Mouse (Mus musculus) myocyte (in vitro differentiated cells): ENCODE measurements at regions not wholly inside any gene's neighbourhood (a gene's known extent, or its start where the extent isn't known, plus 50 kb on each side); places are given as distances from the start of the nearest gene placed in this dataset.

Source experiments
- H3K27me3 ChIP-seq: one replicate; pipeline ENCODE4 v1.6.1; 2011; ENCODE audit not compliant: control insufficient read depth, insufficient read depth, insufficient read length
- H3K36me3 ChIP-seq: one replicate; pipeline ENCODE4 v1.6.1; 2011; ENCODE audit not compliant: control insufficient read depth, insufficient read depth
- H3K4me2 ChIP-seq: one replicate; pipeline ENCODE4 v1.6.1; 2011; ENCODE audit warnings: low read depth, control low read depth
- H3K4me3 ChIP-seq: one replicate; pipeline ENCODE4 v1.5.1; 2011; ENCODE audit warnings: mild to moderate bottlenecking, control low read depth, moderate library complexity
- H3K79me2 ChIP-seq: one replicate; pipeline ENCODE4 v1.6.1; 2011; ENCODE audit not compliant: control insufficient read depth, insufficient read depth
- H3ac ChIP-seq: one replicate; pipeline ENCODE4 v1.6.1; 2011; ENCODE audit not compliant: control insufficient read depth, insufficient read length
- CEBPB ChIP-seq: IDR thresholded peaks from 2 replicates; pipeline ENCODE4 v1.6.1; 2011; ENCODE audit warnings: mild to moderate bottlenecking, moderate library complexity; ENCODE audit not compliant: poor library complexity, insufficient read depth, severe bottlenecking
- E2F4 ChIP-seq: IDR thresholded peaks from one replicate; pipeline ENCODE4 v1.6.1; 2011; ENCODE audit warnings: mild to moderate bottlenecking, control low read depth, moderate library complexity; ENCODE audit not compliant: insufficient read depth
- MAX ChIP-seq: IDR thresholded peaks from one replicate; pipeline ENCODE4 v1.6.1; 2011; ENCODE audit warnings: low read depth, mild to moderate bottlenecking, control low read depth
- MYOD1 ChIP-seq, 3 experiments: IDR thresholded peaks; one replicate each; pipeline ENCODE4 v1.6.1; 2011; ENCODE audit warnings: control low read depth in 2 of 3, low read depth in 2 of 3, mild to moderate bottlenecking in 2 of 3, moderate library complexity in 1 of 3; ENCODE audit not compliant: insufficient read length in 2 of 3, control insufficient read depth in 1 of 3
- MYOG ChIP-seq, 3 experiments: IDR thresholded peaks; one replicate each; pipeline ENCODE4 v1.6.1; 2011; ENCODE audit warnings: control low read depth in 2 of 3, low read depth in 2 of 3, mild to moderate bottlenecking in 2 of 3; ENCODE audit not compliant: insufficient read length in 2 of 3, control insufficient read depth in 1 of 3, insufficient read depth in 1 of 3
- POLR2A ChIP-seq: IDR thresholded peaks from one replicate; pipeline ENCODE4 v1.6.1; 2011; ENCODE audit warnings: low read depth, mild to moderate bottlenecking, control low read depth, moderate library complexity; ENCODE audit not compliant: insufficient read length
- POLR2AphosphoS2 ChIP-seq: IDR thresholded peaks from one replicate; pipeline ENCODE4 v1.6.1; 2011; ENCODE audit warnings: low read depth, control low read depth; ENCODE audit not compliant: insufficient read length
- REST ChIP-seq: IDR thresholded peaks from one replicate; pipeline ENCODE4 v1.6.1; 2011; ENCODE audit warnings: mild to moderate bottlenecking, control low read depth, moderate library complexity; ENCODE audit not compliant: insufficient read depth, insufficient read length
- SRF ChIP-seq: IDR thresholded peaks from one replicate; pipeline ENCODE4 v1.6.1; 2011; ENCODE audit warnings: low read depth; ENCODE audit not compliant: control insufficient read depth, insufficient read length
- TCF12 ChIP-seq: IDR thresholded peaks from one replicate; pipeline ENCODE4 v1.6.1; 2011; ENCODE audit warnings: mild to moderate bottlenecking, control low read depth; ENCODE audit not compliant: poor library complexity, insufficient read depth, severe bottlenecking
- TCF3 ChIP-seq: IDR thresholded peaks from one replicate; pipeline ENCODE4 v1.6.1; 2011; ENCODE audit warnings: low read depth, control low read depth; ENCODE audit not compliant: insufficient read length
- USF1 ChIP-seq: IDR thresholded peaks from one replicate; pipeline ENCODE4 v1.6.1; 2011; ENCODE audit warnings: low read depth, mild to moderate bottlenecking, control low read depth, moderate library complexity

DNA sequence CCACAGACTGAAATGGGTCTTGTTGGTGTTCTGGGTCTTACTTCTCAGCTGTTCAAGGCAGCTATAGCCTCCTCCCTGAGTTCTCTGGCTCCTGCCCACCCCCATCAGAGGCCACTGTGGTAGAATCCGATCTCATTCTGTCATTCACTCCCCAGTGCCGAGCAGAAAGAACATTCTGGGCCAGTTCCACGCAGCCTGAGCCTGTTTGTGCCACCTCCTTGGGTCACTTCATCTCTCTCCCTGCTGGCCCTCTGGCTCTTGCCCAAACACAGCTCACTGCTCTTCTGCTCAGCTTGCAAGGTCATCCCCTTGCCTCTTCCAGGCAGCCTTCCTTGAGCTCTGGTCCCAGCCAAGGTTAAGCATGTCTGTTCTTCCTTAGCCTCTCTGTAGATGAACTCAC is 128.9 kb downstream of the Chst1 start:
- Histone ChIP-seq H3K79me2 (no peaks in the 10 kb centered on the region), H3K36me3 (no peaks in the 10 kb centered on the region), H3K27me3 (no peaks in the 10 kb centered on the region), H3K4me3 (no peak overlapping the region), H3ac (no peak overlapping the region), H3K4me2 (no peak overlapping the region)
- TF ChIP-seq POLR2A (no peak), MYOG (IDR thresholded peaks at IDR 0.05; ENCODE audit: control insufficient read depth in 1 of 3, insufficient read depth in 1 of 3, insufficient read length in 2 of 3, low read depth in 2 of 3) (no peak), USF1 (no peak), POLR2AphosphoS2 (no peak), TCF12 (no peak), SRF (no peak), MYOD1 (IDR thresholded peaks at IDR 0.05; ENCODE audit: control insufficient read depth in 1 of 3, insufficient read length in 2 of 3, low read depth in 2 of 3) (no peak), TCF3 (no peak), E2F4 (no peak), REST (no peak)

DNA sequence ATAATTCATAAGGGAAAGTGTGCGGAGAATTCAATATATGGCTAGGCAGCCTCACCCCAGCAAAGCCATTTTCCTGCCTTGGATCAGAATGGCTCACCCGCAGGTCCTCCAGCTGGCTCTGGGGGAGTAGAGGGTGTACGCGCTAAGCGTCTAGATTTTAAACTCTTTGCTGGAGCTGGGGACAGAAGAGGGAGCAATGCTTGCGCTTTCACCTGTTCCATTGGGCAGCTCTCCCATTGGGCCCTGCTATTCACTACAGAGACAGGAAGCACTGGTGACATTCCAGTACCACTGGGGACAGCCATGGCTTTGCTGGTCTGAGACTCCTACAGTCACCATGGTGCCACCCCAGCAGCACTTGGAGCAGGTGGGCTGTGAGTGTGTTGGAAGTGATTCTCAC is 130.9 kb downstream of the Chst1 start:
- H3K79me2 ChIP-seq, result no peaks in the 10 kb centered on the region
- H3K27me3 ChIP-seq, result no peaks in the 10 kb centered on the region
- no peak overlapping the region for H3ac ChIP-seq
- H3K4me3 ChIP-seq, result no peak overlapping the region
- TF ChIP-seq POLR2A (no peak), CEBPB (no peak), MAX (no peak), TCF3 (no peak), SRF (no peak), USF1 (no peak), TCF12 (no peak), REST (no peak), MYOD1 (IDR thresholded peaks at IDR 0.05; ENCODE audit: control insufficient read depth in 1 of 3, insufficient read length in 2 of 3, low read depth in 2 of 3) (no peak), POLR2AphosphoS2 (no peak)
- H3K4me2 ChIP-seq, result no peak overlapping the region
- no peaks in the 10 kb centered on the region for H3K36me3 ChIP-seq

DNA sequence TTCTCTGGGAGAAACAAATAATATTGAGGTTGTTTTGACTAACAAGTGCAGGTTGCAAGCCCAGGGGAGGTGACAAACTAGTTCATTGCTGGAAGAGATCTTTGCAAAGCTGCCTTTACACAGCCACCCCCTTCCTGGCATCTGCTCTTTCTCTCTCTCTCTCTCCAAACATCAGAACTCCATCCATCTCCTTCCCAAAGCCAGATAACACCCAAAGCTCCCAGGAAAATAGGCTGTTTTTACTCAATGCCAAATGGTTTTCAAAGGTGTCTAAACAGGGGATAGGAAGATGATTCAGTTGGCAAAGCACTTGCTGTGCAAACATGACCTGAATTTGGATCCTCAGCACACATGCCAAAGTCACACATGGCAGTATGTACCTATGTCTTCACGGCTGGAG is 133.9 kb downstream of the Chst1 start:
- Histone ChIP-seq H3K4me3 (no peak overlapping the region), H3K27me3 (no peaks in the 10 kb centered on the region), H3K36me3 (no peaks in the 10 kb centered on the region), H3K79me2 (no peaks in the 10 kb centered on the region), H3ac (no peak overlapping the region), H3K4me2 (no peak overlapping the region)
- TF ChIP-seq CEBPB, result no peak
- TF ChIP-seq TCF12, result no peak
- TF ChIP-seq E2F4, result no peak
- TF ChIP-seq MYOD1 (IDR thresholded peaks at IDR 0.05; ENCODE audit: control insufficient read depth in 1 of 3, insufficient read length in 2 of 3, low read depth in 2 of 3), result no peak
- TF ChIP-seq USF1, result no peak
- TF ChIP-seq POLR2AphosphoS2, result no peak
- no peak for TF ChIP-seq POLR2A
- TF ChIP-seq SRF, result no peak
- TF ChIP-seq MAX, result no peak
- no peak for TF ChIP-seq TCF3
- no peak for TF ChIP-seq MYOG (IDR thresholded peaks at IDR 0.05; ENCODE audit: control insufficient read depth in 1 of 3, insufficient read depth in 1 of 3, insufficient read length in 2 of 3, low read depth in 2 of 3)
- no peak for TF ChIP-seq REST

DNA sequence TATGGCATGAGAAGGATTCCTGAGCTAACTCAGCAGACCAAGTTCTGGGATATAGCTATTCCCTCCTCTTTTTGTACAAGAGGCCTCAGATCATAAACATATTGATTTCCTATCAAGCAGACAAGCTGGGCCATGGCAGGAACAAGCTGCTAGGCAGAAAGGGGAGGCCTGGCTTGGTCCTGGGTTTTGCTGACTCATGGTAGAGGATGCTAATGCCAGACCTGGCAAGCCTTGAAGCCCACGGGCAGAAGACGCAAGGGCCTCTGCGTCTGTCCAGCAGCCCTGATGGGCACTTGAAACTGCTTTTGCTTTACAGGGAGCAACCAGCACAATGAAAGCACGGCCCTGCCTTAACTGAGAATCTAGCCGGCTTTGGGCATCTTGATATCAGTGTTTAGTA is 136.3 kb downstream of the Chst1 start:
- TF ChIP-seq REST, result no peak
- no peak for TF ChIP-seq CEBPB
- no peak for TF ChIP-seq E2F4
- H3K4me2 ChIP-seq, result no peak overlapping the region
- H3K36me3 ChIP-seq, result no peaks in the 10 kb centered on the region
- H3ac ChIP-seq, result no peak overlapping the region
- no peak overlapping the region for H3K4me3 ChIP-seq
- no peaks in the 10 kb centered on the region for H3K27me3 ChIP-seq
- no peaks in the 10 kb centered on the region for H3K79me2 ChIP-seq

DNA sequence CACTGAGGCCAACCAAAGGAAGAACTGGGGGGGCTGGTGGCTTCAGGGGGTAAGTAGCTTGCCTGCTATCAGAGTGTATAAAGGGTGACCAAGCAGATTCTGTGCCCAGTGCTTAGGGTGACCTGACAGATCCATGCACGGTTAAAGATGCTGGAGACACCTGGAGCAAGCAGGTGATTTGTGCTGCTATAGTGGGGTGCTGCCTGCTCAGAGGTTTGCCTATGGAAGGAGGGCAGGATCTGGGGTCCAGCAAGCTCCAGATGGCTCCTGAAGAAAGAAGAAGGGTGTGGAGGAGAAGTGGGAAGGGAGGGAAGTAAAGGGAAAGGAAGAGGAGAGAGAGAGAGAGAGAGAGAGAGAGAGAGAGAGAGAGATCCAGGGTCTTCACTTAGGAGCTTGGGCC is 137.8 kb downstream of the Chst1 start:
- TF ChIP-seq MYOG (IDR thresholded peaks at IDR 0.05; ENCODE audit: control insufficient read depth in 1 of 3, insufficient read depth in 1 of 3, insufficient read length in 2 of 3, low read depth in 2 of 3) (no peak), POLR2AphosphoS2 (no peak), E2F4 (no peak), POLR2A (no peak), SRF (no peak), MYOD1 (IDR thresholded peaks at IDR 0.05; ENCODE audit: control insufficient read depth in 1 of 3, insufficient read length in 2 of 3, low read depth in 2 of 3) (no peak), MAX (no peak), CEBPB (no peak), USF1 (no peak), REST (no peak), TCF3 (no peak), TCF12 (no peak)
- no peaks in the 10 kb centered on the region for H3K79me2 ChIP-seq
- H3K4me2 ChIP-seq, result no peak overlapping the region
- H3K4me3 ChIP-seq, result no peak overlapping the region
- H3ac ChIP-seq, result no peak overlapping the region
- H3K36me3 ChIP-seq, result no peaks in the 10 kb centered on the region
- H3K27me3 ChIP-seq, result no peaks in the 10 kb centered on the region
